In the genomic region with DNA sequence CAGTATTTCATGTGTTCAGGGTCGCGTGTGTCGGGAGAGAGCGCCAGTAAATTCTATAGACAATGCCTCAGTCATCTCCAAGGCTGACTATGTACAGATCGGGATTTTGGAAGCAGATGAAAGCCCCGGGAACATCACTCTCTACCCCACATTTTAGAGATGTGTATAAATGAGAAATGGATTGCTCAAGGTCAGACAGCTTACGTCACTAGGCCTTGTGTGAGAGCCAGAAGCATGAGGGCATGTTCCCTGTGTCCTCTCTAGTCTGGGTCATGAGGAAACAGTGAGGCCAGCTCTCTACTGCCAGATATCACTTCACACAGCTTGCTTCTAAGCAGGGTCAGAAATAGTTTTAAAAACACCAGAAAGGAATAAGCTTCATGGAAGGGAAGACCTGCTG, we compare ENCODE assay signal across 15 mouse cellular contexts.
DNase-seq lines count a peak whose midpoint lies in the region; TF ChIP-seq lines count a peak whose summit lies in the region.
"Had no signal": no experiment of that assay in that cellular context is flagged by ENCODE, and none has a peak within 500 bp of the region (broad histone marks: within the 10 kb centered on the region; RNA-seq: fewer than 3 reads in every experiment).

No protein-coding gene starts in this region.

- H3K4me3 ChIP-seq in lung, adult 2 months (replicated peaks; ENCODE audit: extremely low read depth, low read depth, low read length): no peak overlapping the region
- H3K4me3 ChIP-seq: embryonic facial prominence, embryonic 13.5 days; forebrain, embryonic 12.5 days; heart, embryonic 12.5 days; hindbrain, embryonic 15.5 days had no signal

- no peak for TF ChIP-seq CTCF in lung, adult 2 months (IDR thresholded peaks at IDR 0.05; ENCODE audit: insufficient read depth, low read length)

- TF ChIP-seq POLR2A in lung, adult 2 months (IDR thresholded peaks at IDR 0.05; ENCODE audit: borderline replicate concordance, extremely low read depth, low read depth, low read length): no peak

- H3K4me1 ChIP-seq in lung, adult 2 months (ENCODE audit: control insufficient read depth, insufficient read depth, low read length): no peaks in the 10 kb centered on the region
- H3K4me1 ChIP-seq: forebrain, embryonic 12.5 days; heart, embryonic 12.5 days had no signal

- DNase-seq in lung, postnatal 10 days: peak; percentile 19
- DNase-seq in lung, adult 2 months: no peak
- DNase-seq in adrenal gland, adult 2 months: peak; percentile 84
- peak; percentile 39 for DNase-seq in adrenal gland, postnatal 25 days
- DNase-seq in urinary bladder, postnatal 4 days (ENCODE audit: low spot score in 2 of 2): no peak
- no peak for DNase-seq in retina, postnatal 1 day
- no peak for DNase-seq in gastrocnemius, postnatal 14 days
- DNase-seq: cerebellum, adult 18-20 months; cerebellum, adult 9-11 months; cerebellum, postnatal 36 days; gastrocnemius, postnatal 25 days had no signal

- 78% methylated on average over 7 of the region's 7 CpGs for WGBS in lung, adult 2 months

- intact Hi-C loops in gastrocnemius, postnatal 14 days (cut with DNase I; ENCODE audit: low total_unique reads): no loop called here

Comparison
In these comparisons a context has a peak if more than half of its experiments do, and no peak if none do; other contexts are left out.
1. DNase-seq: peak in lung, postnatal 10 days (single experiment), adrenal gland, adult 2 months (single experiment) and adrenal gland, postnatal 25 days (single experiment); none in lung, adult 2 months (single experiment), urinary bladder, postnatal 4 days (0 of 2), retina, postnatal 1 day (single experiment) and gastrocnemius, postnatal 14 days (single experiment).